ENCODE assay signal across 20 mouse cellular contexts in genomic region chr6:135917676-135918075, GRCm38 (mm10).
DNase-seq lines count a peak whose midpoint lies in the region; ATAC-seq and TF ChIP-seq lines count a peak whose summit lies in the region.
"Had no signal": no experiment of that assay in that cellular context is flagged by ENCODE, and none has a peak within 500 bp of the region (broad histone marks: within the 10 kb centered on the region; RNA-seq: fewer than 3 reads in every experiment).

No protein-coding gene starts in this region.

- H3K79me2 ChIP-seq in liver, adult 2 months (ENCODE audit: control insufficient read depth, insufficient read depth, low read length): no peaks in the 10 kb centered on the region

- ATAC-seq in liver, embryonic 12.5 days: no peak
- ATAC-seq: activated CD4-positive, CD25-positive, alpha-beta regulatory T cell, adult 4 months; hindbrain, embryonic 16.5 days; intestine, postnatal 0 days; lung, postnatal 0 days had no signal

- no peak overlapping the region for H3K27ac ChIP-seq in kidney, adult 2 months (ENCODE audit: insufficient read depth, low read depth, low read length)
- no peak overlapping the region for H3K27ac ChIP-seq in liver, adult 2 months (replicated peaks; ENCODE audit: insufficient read depth, low read depth, low read length)
- no peak overlapping the region for H3K27ac ChIP-seq in liver, embryonic 12.5 days
- H3K27ac ChIP-seq: gastrocnemius, adult 2 months; heart, embryonic 13.5 days; midbrain, embryonic 13.5 days; neural tube, embryonic 13.5 days had no signal

- no peaks in the 10 kb centered on the region for H3K27me3 ChIP-seq in kidney, adult 2 months (replicated peaks; ENCODE audit: control insufficient read depth, insufficient read depth, low read length)
- H3K27me3 ChIP-seq in liver, adult 2 months (ENCODE audit: control insufficient read depth, insufficient read depth, low read length): no peaks in the 10 kb centered on the region
- no peaks in the 10 kb centered on the region for H3K27me3 ChIP-seq in liver, embryonic 12.5 days (replicated peaks)
- H3K27me3 ChIP-seq: heart, embryonic 13.5 days; midbrain, embryonic 13.5 days; neural tube, embryonic 13.5 days had no signal

- H3K9ac ChIP-seq in liver, adult 2 months (ENCODE audit: low read depth, low read length): no peak overlapping the region
- no peak overlapping the region for H3K9ac ChIP-seq in liver, embryonic 12.5 days
- H3K9ac ChIP-seq: heart, embryonic 13.5 days; midbrain, embryonic 13.5 days; neural tube, embryonic 13.5 days had no signal

- no peak overlapping the region for H3K4me3 ChIP-seq in kidney, adult 2 months (ENCODE audit: insufficient read depth, low read depth, low read length)
- H3K4me3 ChIP-seq in liver, adult 2 months (ENCODE audit: insufficient read depth, low read depth, low read length): no peak overlapping the region
- H3K4me3 ChIP-seq in liver, embryonic 12.5 days: no peak overlapping the region
- H3K4me3 ChIP-seq: gastrocnemius, adult 2 months; heart, embryonic 13.5 days; midbrain, embryonic 13.5 days; neural tube, embryonic 13.5 days had no signal

- TF ChIP-seq CTCF in kidney, adult 2 months (conservative IDR thresholded peaks at IDR 0.05; ENCODE audit: insufficient read depth, insufficient read length, low read depth, low read length): no peak
- no peak for TF ChIP-seq CTCF in liver, adult 2 months (IDR thresholded peaks at IDR 0.05; ENCODE audit: low read depth, low read length)

- H3K4me1 ChIP-seq in kidney, adult 2 months (ENCODE audit: control insufficient read depth, insufficient read depth, low read length): no peaks in the 10 kb centered on the region
- no peaks in the 10 kb centered on the region for H3K4me1 ChIP-seq in liver, adult 2 months (ENCODE audit: control insufficient read depth, insufficient read depth, low read length)
- H3K4me1 ChIP-seq in liver, embryonic 12.5 days: no peaks in the 10 kb centered on the region
- H3K4me1 ChIP-seq: heart, embryonic 13.5 days had no signal

- no peaks in the 10 kb centered on the region for H3K36me3 ChIP-seq in kidney, adult 2 months (ENCODE audit: control insufficient read depth, insufficient read depth, low read length)
- H3K36me3 ChIP-seq in liver, adult 2 months (ENCODE audit: control insufficient read depth, insufficient read depth, low read length): no peaks in the 10 kb centered on the region
- H3K36me3 ChIP-seq in liver, embryonic 12.5 days: no peaks in the 10 kb centered on the region
- H3K36me3 ChIP-seq: heart, embryonic 13.5 days had no signal

- no peak overlapping the region for H3K4me2 ChIP-seq in liver, embryonic 12.5 days
- H3K4me2 ChIP-seq: heart, embryonic 13.5 days; midbrain, embryonic 13.5 days; neural tube, embryonic 13.5 days had no signal

- no peaks in the 10 kb centered on the region for H3K9me3 ChIP-seq in liver, embryonic 12.5 days (replicated peaks)
- H3K9me3 ChIP-seq: midbrain, embryonic 13.5 days; neural tube, embryonic 13.5 days had no signal

- DNase-seq in kidney, adult 2 months: peak; percentile 13
- DNase-seq in kidney, postnatal 25 days: no peak
- peak; percentile 17 for DNase-seq in liver, adult 2 months (ENCODE audit: extremely low read depth, low read depth, low spot score)
- peak; percentile 9 for DNase-seq in forelimb bud, embryonic 11.5 days (ENCODE audit: low read depth, low spot score)
- no peak for DNase-seq in gastrocnemius, postnatal 4 days (ENCODE audit: low spot score in 2 of 2)
- no peak for DNase-seq in adrenal gland, postnatal 14 days
- DNase-seq: adrenal gland, postnatal 10 days; cerebellum, adult 11-12 months; cerebellum, postnatal 14 days; embryo, embryonic 11 days; gastrocnemius, adult 2 months; heart, adult 18-20 months had no signal

- no peak for TF ChIP-seq POLR2A in kidney, adult 2 months (IDR thresholded peaks at IDR 0.05; ENCODE audit: low read depth, low read length)
- no peak for TF ChIP-seq POLR2A in liver, adult 2 months (IDR thresholded peaks at IDR 0.05; ENCODE audit: extremely low read depth, insufficient read depth, low read length)

Comparison
In these comparisons a context has a peak if more than half of its experiments do, and no peak if none do; other contexts are left out.
1. DNase-seq: peak in kidney, adult 2 months (single experiment), liver, adult 2 months (single experiment) and forelimb bud, embryonic 11.5 days (single experiment); none in kidney, postnatal 25 days (0 of 2), gastrocnemius, postnatal 4 days (0 of 2) and adrenal gland, postnatal 14 days (single experiment).